Mouse (Mus musculus): ENCODE data around the gene Nfix.

Nfix gene

DNA sequence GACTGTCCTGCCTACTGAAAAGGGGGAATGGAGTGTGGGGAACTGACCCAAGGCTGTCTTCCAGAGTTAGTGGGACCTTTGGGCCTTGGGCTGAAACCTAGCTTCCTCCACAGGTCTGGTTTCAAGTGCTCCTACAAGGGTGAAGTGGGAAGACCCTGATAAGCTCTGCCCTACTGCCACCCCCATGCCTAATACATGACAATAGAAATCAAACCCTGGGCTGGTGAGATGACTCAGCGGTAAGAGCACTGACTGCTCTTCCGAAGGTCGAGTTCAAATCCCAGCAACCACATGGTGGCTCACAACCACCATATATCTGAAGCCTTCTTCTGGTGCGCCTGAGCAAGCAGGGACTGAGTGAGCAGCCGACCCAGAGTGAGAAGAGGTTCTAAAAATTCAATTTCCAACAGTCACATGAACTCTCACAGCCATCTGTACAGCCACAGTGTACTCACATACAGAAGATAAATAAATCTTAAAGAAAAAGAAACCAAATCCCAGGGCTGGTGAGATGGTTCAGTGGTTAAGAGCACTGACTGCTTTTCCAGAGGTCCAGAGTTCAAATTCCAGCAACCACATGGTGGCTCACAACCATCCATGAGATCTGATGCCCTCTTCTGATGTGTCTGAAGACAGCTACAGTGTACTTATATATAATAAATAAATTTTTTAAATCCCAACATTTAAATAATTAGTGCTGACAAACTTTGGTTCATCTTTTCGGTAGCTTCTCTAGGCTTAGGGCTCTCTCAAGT, 131.2 kb downstream of the Nfix start:
- no peaks in the 10 kb centered on the region for H3K27me3 ChIP-seq (ENCODE audit: control insufficient read depth, insufficient read depth, low read length, poor library complexity, severe bottlenecking)
- no peak for DNase-seq (ENCODE audit: low read depth, low spot score)
- H3K36me3 ChIP-seq (ENCODE audit: control insufficient read depth, insufficient read depth, low read length, poor library complexity, severe bottlenecking) = no peaks in the 10 kb centered on the region; the same call in 1 of the 2 replicates

DNA sequence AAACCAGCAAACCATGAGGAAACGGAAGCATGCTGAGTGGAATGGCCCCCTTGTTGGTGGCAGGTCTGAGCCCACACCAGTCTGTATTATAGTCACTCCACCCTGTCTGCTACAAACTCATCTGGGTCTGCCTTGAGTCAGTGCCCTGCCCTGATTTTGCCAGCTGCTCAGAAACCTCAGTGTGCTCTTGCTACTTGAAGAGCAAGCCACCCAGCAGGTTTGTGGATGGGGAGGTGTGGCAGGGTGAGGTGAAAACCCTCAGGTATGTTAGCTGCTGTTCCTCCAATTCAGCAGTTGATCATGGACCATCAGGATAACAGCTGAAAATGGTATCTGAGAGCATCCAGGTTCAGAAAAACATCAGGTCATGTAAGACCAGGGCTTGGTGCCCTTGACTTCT, 132.1 kb downstream of the Nfix start:
- H3K36me3 ChIP-seq (ENCODE audit: control insufficient read depth, insufficient read depth, low read length, poor library complexity, severe bottlenecking) = no peaks in the 10 kb centered on the region; the same call in 1 of the 2 replicates
- no peaks in the 10 kb centered on the region for H3K27me3 ChIP-seq (ENCODE audit: control insufficient read depth, insufficient read depth, low read length, poor library complexity, severe bottlenecking)
- DNase-seq (ENCODE audit: low read depth, low spot score) = no peak

GRCm38 (mm10) chr8:84665385-84665893, 134.7 kb downstream of the Nfix start:
- H3K27me3 ChIP-seq (ENCODE audit: control insufficient read depth, insufficient read depth, low read length, poor library complexity, severe bottlenecking) = no peaks in the 10 kb centered on the region
- no peak for DNase-seq (ENCODE audit: low read depth, low spot score)
- H3K36me3 ChIP-seq (ENCODE audit: control insufficient read depth, insufficient read depth, low read length, poor library complexity, severe bottlenecking) = no peaks in the 10 kb centered on the region; the same call in none of the 2 replicates

GRCm38 (mm10) chr8:84664566-84665384, 135.4 kb downstream of the Nfix start:
- DNase-seq (ENCODE audit: low read depth, low spot score) = peak; percentile 88
- Histone ChIP-seq H3K27me3 (ENCODE audit: control insufficient read depth, insufficient read depth, low read length, poor library complexity, severe bottlenecking) (no peaks in the 10 kb centered on the region), H3K36me3 (ENCODE audit: control insufficient read depth, insufficient read depth, low read length, poor library complexity, severe bottlenecking) (no peaks in the 10 kb centered on the region; the same call in none of the 2 replicates)

DNA sequence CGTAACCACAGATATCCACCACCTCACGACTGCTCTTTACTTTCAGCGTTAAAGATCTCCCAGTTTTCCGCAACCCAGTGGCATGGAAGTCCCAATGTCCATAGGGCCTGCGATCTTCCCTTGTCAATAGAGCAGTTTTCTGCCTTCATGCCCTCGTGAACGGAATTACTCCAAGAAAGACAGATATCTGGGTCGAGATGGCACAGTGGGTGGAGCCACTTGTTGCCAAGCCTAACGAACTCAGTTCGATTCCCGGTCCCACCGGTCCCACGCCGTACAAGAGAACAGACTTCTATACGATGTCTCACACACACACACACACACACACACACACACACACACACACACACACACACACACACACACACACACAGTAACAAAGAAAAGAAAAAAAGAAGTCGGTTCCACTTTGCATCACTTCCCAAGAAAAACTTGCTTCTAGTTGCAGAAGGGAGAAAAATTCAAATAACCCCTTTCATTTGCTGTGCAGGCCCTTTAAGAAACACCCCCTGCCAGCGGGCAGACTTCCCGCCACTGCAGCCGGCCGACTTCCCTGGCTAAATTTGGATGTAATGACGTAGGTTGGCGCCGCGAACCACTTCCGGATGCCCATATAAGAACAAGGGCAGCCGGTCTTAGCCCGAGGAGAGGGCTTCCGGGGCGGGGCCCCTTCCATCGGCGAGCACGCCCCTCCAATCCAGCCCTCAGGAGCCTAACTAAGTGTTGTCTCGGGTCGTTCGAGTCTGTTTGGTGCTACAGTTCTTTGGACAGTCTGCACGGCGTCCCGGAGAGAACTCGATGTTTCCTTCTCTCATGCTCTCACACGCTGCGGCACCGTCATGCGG, 136.4 kb downstream of the Nfix start:
- DNase-seq (ENCODE audit: low read depth, low spot score) = peak; percentile 97
- no peaks in the 10 kb centered on the region for H3K27me3 ChIP-seq (ENCODE audit: control insufficient read depth, insufficient read depth, low read length, poor library complexity, severe bottlenecking)

DNA sequence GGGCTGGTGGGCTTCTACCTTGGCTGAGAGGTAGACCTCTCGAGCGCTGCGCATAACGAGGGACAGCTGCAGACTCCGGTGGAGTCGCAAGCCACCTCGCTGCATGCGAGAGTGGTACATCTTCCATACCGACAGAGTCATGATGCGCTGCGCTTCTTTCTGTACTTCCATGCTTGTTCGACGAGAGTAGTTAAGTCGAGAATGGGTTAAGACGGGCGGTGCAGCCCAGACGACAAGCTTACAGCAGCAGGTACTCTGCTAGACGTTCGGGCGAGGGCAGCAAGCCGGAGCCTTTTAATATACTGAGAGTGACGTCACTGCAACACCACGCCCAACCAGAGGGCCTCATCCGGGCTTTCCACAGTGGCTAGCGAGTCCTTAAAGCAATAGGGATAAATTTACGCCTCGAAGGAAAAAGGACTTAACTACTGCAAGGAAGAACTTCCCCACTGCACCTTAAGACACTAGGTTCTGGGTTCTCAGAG, 137.5 kb downstream of the Nfix start, which contains the start of gene Ier2:
Gene Ier2 (minus strand): TSS at position 272 of the 485 bp plus-strand sequence.
- no peaks in the 10 kb centered on the region for H3K27me3 ChIP-seq (ENCODE audit: control insufficient read depth, insufficient read depth, low read length, poor library complexity, severe bottlenecking)
- H3K36me3 ChIP-seq (ENCODE audit: control insufficient read depth, insufficient read depth, low read length, poor library complexity, severe bottlenecking) = no peaks in the 10 kb centered on the region; the same call in none of the 2 replicates
- DNase-seq (ENCODE audit: low read depth, low spot score) = peak; percentile 95

More for the DNA sequence above, 136.4 kb downstream of the Nfix start:
- no peaks in the 10 kb centered on the region; the same call in none of the 2 replicates for H3K36me3 ChIP-seq (ENCODE audit: control insufficient read depth, insufficient read depth, low read length, poor library complexity, severe bottlenecking)

DNA sequence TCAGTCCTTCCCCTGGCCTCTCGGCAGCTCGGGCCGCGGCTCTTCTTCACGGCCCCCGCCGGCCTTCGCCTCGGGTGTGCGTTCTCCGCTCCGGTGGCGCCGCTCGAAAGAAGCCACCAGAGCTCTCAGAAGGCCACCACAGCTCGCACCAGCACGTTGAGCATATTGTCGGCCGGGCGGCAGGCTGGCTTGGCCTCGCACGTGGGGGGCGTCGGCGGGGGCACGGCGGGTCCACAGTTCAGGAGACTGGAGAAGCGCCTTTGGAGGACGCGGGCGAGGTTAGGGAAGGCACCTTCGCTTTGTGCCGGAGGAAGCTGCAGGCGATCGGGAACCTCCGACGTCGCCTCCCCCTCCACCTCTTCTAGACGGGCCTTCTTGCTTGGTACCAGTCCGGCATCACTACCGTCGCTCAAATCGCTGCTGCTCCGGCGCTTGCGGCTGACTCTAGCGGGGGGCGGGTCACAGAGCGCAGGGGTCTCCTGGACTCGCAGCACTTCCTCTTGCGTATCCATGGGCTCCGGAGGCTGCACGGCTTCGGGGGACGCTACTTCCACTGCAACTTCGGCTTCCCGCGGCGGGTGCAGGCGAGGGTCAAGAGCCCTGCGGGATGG, 138.1 kb downstream of the Nfix start:
- H3K36me3 ChIP-seq (ENCODE audit: control insufficient read depth, insufficient read depth, low read length, poor library complexity, severe bottlenecking) = no peaks in the 10 kb centered on the region; the same call in none of the 2 replicates
- no peaks in the 10 kb centered on the region for H3K27me3 ChIP-seq (ENCODE audit: control insufficient read depth, insufficient read depth, low read length, poor library complexity, severe bottlenecking)
- DNase-seq (ENCODE audit: low read depth, low spot score) = no peak

DNA sequence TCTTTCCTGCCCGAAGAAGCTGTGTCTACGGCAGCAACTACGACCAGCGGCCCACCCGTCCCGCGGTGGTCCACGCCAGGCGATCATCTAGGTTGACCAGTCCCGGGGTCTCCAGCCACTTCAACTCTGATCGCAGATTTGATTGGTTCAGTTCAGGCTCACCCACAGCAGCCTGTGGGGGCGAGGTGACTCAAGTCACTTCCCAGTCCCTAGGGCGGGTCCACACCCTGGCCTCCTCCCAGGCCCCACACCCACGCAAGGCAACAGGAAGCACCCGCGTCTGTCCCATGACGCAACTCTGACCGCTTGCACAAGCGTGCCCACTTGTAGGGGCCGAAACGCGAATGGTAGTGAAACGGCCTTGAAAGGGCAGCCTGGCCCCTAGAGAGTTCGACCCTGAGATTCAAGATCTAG, 138.7 kb downstream of the Nfix start:
- DNase-seq (ENCODE audit: low read depth, low spot score) = peak; percentile 92
- no peaks in the 10 kb centered on the region for H3K27me3 ChIP-seq (ENCODE audit: control insufficient read depth, insufficient read depth, low read length, poor library complexity, severe bottlenecking)
- H3K36me3 ChIP-seq (ENCODE audit: control insufficient read depth, insufficient read depth, low read length, poor library complexity, severe bottlenecking) = no peaks in the 10 kb centered on the region; the same call in none of the 2 replicates

GRCm38 (mm10) chr8:84660819-84661457, 139.2 kb downstream of the Nfix start:
- peak; percentile 43 for DNase-seq (ENCODE audit: low read depth, low spot score)
- Histone ChIP-seq H3K27me3 (ENCODE audit: control insufficient read depth, insufficient read depth, low read length, poor library complexity, severe bottlenecking) (no peaks in the 10 kb centered on the region), H3K36me3 (ENCODE audit: control insufficient read depth, insufficient read depth, low read length, poor library complexity, severe bottlenecking) (no peaks in the 10 kb centered on the region; the same call in 1 of the 2 replicates)

DNA sequence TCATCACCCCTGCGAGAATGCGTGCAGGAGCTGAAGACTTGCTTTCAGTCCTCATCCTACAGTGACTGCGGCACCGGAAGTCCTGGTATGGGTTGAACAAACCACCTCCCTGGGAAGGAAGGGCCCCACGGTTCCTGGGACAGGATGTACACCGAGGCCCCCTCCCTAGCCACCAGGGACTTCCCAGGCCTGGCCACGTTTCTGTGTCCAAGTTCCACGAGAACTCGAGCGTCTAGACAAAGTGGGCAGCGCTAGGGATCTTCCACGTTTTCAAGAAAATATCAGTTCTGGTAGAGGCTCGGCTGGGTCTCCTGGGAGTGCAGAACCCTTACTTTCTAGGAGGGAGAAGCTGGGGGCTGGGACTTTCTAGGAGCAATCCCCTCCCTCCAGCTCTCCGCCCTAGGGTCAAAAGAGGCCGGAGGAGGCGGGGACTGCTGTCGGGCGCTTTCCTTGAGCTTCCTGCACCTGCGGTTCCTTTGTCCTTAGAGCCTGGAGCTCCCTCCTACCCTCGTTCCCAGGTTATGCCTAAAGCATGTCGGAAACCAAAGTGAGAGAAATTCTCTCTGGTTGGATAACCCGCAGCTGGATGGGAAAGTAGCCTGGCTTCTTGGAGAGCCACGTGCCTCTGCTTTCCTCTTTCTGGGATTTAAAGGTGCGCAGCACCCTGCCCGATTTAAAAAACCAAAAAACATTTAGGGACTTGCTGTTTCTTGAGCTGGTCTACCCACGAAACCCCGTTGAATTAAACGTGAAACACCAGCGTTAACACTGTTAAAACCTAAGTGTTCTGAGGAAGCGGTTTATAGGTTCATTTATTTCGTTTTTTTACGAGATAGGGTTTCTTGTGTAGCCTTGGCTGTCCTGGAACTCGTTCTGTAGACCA, 140.0 kb downstream of the Nfix start:
- Histone ChIP-seq H3K36me3 (ENCODE audit: control insufficient read depth, insufficient read depth, low read length, poor library complexity, severe bottlenecking) (no peaks in the 10 kb centered on the region; the same call in 1 of the 2 replicates), H3K27me3 (ENCODE audit: control insufficient read depth, insufficient read depth, low read length, poor library complexity, severe bottlenecking) (no peaks in the 10 kb centered on the region)
- DNase-seq (ENCODE audit: low read depth, low spot score) = peak; percentile 66

DNA sequence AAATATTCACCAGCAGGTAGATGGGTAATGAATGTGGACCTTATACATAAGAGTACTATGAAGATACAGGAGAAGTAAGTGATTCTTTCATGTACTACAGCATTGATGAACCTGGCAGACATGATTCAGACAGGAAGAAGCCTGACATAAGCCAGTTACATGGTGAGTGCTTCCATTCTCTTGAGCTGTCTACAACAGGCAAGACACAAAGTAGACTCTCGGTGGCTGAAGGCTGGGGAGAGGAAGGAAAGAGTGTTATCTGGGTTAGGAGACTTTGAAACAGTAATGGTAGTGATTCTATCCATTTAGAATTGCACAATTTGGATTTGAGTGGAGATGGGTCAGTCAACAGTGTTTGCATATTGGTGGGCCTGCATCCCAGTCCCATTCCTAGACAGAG, 141.2 kb downstream of the Nfix start:
- DNase-seq (ENCODE audit: low read depth, low spot score) = no peak
- no peaks in the 10 kb centered on the region; the same call in 1 of the 2 replicates for H3K36me3 ChIP-seq (ENCODE audit: control insufficient read depth, insufficient read depth, low read length, poor library complexity, severe bottlenecking)
- H3K27me3 ChIP-seq (ENCODE audit: control insufficient read depth, insufficient read depth, low read length, poor library complexity, severe bottlenecking) = no peaks in the 10 kb centered on the region

GRCm38 (mm10) chr8:84657680-84658079, 142.5 kb downstream of the Nfix start:
- DNase-seq (ENCODE audit: low read depth, low spot score) = no peak
- Histone ChIP-seq H3K36me3 (ENCODE audit: control insufficient read depth, insufficient read depth, low read length, poor library complexity, severe bottlenecking) (no peaks in the 10 kb centered on the region; the same call in 1 of the 2 replicates), H3K27me3 (ENCODE audit: control insufficient read depth, insufficient read depth, low read length, poor library complexity, severe bottlenecking) (no peaks in the 10 kb centered on the region)

Data from splenic B cell, adult 2 months (primary cell).